Mouse (Mus musculus) lung, postnatal 0 days (tissue): ENCODE results near the gene Tctex1d4.

ENCODE experiments used
- CTCF ChIP-seq: IDR thresholded peaks from 2 replicates; pipeline ENCODE4 v1.5.1; 2016; ENCODE audit warnings: antibody characterized with exemption, mild to moderate bottlenecking
- EP300 ChIP-seq: IDR thresholded peaks from 2 replicates; pipeline ENCODE4 v1.6.1; 2016; ENCODE audit warnings: antibody characterized with exemption, mild to moderate bottlenecking, control low read depth

DNA sequence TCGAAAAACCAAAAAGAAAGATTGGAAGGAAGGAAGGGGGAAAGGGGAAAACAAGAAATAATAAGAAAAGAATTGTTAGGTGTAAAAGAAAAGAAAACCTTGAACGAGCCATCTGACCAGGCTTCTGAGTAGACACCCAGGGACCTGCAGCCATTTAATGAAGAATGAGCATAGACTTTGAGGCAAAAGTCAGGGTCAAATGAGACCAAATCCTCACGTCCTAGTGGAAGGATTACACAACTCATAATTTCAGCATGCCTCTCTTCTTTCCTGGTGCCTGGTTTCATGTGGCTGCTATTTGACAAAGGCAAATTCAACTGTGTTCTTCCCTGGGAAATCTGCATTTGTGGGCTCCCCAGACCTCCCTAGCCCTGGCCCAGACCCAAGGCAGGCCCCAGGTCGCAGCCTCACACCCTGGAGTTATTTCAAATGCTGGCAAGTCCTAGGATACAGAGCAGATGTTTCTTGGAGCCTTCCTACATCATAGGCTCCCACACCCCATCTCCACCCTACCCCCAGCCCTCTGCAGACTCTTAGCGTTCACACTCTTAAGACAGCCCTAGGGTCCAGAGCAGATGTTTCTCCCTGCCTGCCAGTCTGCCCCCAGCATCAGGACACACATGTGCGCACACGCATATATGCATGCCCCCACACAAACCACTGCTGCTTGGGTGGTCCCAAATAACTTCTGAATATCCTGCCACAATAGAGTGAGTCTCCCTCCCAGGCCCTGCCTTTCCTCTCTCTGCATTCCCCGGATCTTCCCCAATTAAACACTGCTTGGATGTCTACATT, 28.4 kb upstream of the Tctex1d4 start:
- TF ChIP-seq CTCF (no peak), EP300 (0 out of 2 replicates have a peak, but pooled peaks have one; percentile 10)
